Mouse (Mus musculus) C2C12 (cell line): Measurements from ENCODE around the gene C330021F23Rik. TPM values are rescaled to one million over a fixed set of nuclear protein-coding genes. Genes with fewer than 3 reads are reported as not detected.

Experiments used
- H3K27me3 ChIP-seq: one replicate; pipeline ENCODE4 v1.6.1; 2011; ENCODE audit not compliant: control insufficient read depth, insufficient read depth, insufficient read length
- H3K36me3 ChIP-seq: one replicate; pipeline ENCODE4 v1.6.1; 2011; ENCODE audit not compliant: control insufficient read depth, insufficient read depth
- H3K4me3 ChIP-seq: one replicate; pipeline ENCODE4 v1.5.1; 2011; ENCODE audit warnings: mild to moderate bottlenecking, control low read depth; ENCODE audit not compliant: poor library complexity, insufficient read depth, severe bottlenecking
- H3K79me2 ChIP-seq: one replicate; pipeline ENCODE4 v1.6.1; 2011; ENCODE audit not compliant: control insufficient read depth, insufficient read depth
- H3K79me3 ChIP-seq: one replicate; pipeline ENCODE4 v1.6.1; 2011; ENCODE audit warnings: low read depth, control low read depth
- H3ac ChIP-seq: one replicate; pipeline ENCODE3; 2011; ENCODE audit warnings: low read depth; ENCODE audit not compliant: control insufficient read depth, insufficient read length
- CEBPB ChIP-seq: IDR thresholded peaks from one replicate; pipeline ENCODE4 v1.6.1; 2011; ENCODE audit warnings: low read depth, mild to moderate bottlenecking, control low read depth, moderate library complexity
- FOSL1 ChIP-seq: IDR thresholded peaks from one replicate; pipeline ENCODE4 v1.8.0; 2011; ENCODE audit warnings: mild to moderate bottlenecking, low read length; ENCODE audit not compliant: poor library complexity, insufficient read depth, severe bottlenecking
- MAX ChIP-seq: IDR thresholded peaks from one replicate; pipeline ENCODE4 v1.6.1; 2011; ENCODE audit warnings: mild to moderate bottlenecking, control low read depth
- MYOD1 ChIP-seq: IDR thresholded peaks from one replicate; pipeline ENCODE4 v1.6.1; 2011; ENCODE audit warnings: low read depth; ENCODE audit not compliant: control insufficient read depth, insufficient read length
- MYOG ChIP-seq: IDR thresholded peaks from one replicate; pipeline ENCODE4 v1.6.1; 2011; ENCODE audit not compliant: control insufficient read depth, insufficient read length; ENCODE audit errors: extremely low read depth
- polyA plus RNA-seq: library from polyadenylated mRNA; unstranded; fragments of >200 nt; fragmentation: generic; extraction: Trizol; gene quantifications from one replicate; pipeline ENCODE4 v1.2.1, GENCODE M21; 2012; ENCODE audit warnings: missing spikeins

C330021F23Rik gene
- polyA plus RNA-seq, 1 experiment: not detected

DNA sequence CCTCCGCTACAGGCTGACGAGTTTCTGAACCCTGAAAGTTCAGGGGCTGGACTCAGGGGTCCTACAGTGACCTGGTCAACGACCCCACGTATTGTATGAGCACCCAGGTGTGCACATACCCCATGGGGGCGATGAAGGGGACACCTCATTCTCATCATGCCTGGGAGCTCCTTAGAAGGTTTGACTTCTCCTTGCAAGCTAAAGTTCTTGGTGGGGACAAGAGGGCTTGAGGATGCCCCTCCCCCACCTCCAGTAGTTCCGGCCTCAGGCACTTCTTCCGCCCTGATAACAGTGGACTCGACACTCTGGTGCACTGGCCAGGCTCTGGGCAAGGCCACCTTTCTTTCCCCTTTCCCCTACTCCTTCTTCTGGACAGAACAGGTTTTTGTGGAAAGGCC is 63.7 kb downstream of the C330021F23Rik start:
- TF ChIP-seq MAX (no peak), MYOD1 (no peak), MYOG (no peak), CEBPB (no peak), FOSL1 (no peak)
- H3K27me3 ChIP-seq: peaks cover 15% of the 10 kb centered on the region
- H3K79me3 ChIP-seq: no peaks in the 10 kb centered on the region
- H3K79me2 ChIP-seq: no peaks in the 10 kb centered on the region
- H3ac ChIP-seq: peak overlapping the region; percentile 55
- no peaks in the 10 kb centered on the region for H3K36me3 ChIP-seq
- H3K4me3 ChIP-seq: peak overlapping the region; percentile 34

Other genes starting within 250 kb of the C330021F23Rik start
- gene A430078G23Rik, start 214.6 kb upstream of the C330021F23Rik start, polyA plus RNA-seq: not detected
- 18.4 TPM for gene Arhgef18, start 175.0 kb upstream of the C330021F23Rik start, polyA plus RNA-seq
- gene Pex11g, start 100.3 kb upstream of the C330021F23Rik start, polyA plus RNA-seq: 1.5 TPM
- gene Tex45, start 97.1 kb upstream of the C330021F23Rik start, polyA plus RNA-seq: not detected
- gene Zfp358, start 74.9 kb upstream of the C330021F23Rik start, polyA plus RNA-seq: 30.6 TPM
- gene Mcoln1, start 67.5 kb upstream of the C330021F23Rik start, polyA plus RNA-seq: 38.7 TPM
- gene Pnpla6, start 52.6 kb upstream of the C330021F23Rik start, polyA plus RNA-seq: 18.6 TPM
- 0.19 TPM for gene Camsap3, start 19.3 kb downstream of the C330021F23Rik start, polyA plus RNA-seq
- gene Xab2, start 53.3 kb downstream of the C330021F23Rik start, polyA plus RNA-seq: 38.2 TPM
- 55.4 TPM for gene Pet100, start 53.6 kb downstream of the C330021F23Rik start, polyA plus RNA-seq
- gene Pcp2, start 57.6 kb downstream of the C330021F23Rik start, polyA plus RNA-seq: 0.70 TPM
- gene Stxbp2, start 63.0 kb downstream of the C330021F23Rik start, polyA plus RNA-seq: 8.9 TPM
- gene Retn, start 87.8 kb downstream of the C330021F23Rik start, polyA plus RNA-seq: not detected
- not detected for gene Mcemp1, start 97.8 kb downstream of the C330021F23Rik start, polyA plus RNA-seq
- 0.95 TPM for gene Fcor, start 104.4 kb downstream of the C330021F23Rik start, polyA plus RNA-seq
- 36.7 TPM for gene Trappc5, start 108.3 kb downstream of the C330021F23Rik start, polyA plus RNA-seq
- 0.01 TPM for gene Fcer2a, start 126.2 kb downstream of the C330021F23Rik start, polyA plus RNA-seq
- not detected for gene Clec4g, start 152.7 kb downstream of the C330021F23Rik start, polyA plus RNA-seq
- not detected for gene Cd209a, start 181.0 kb downstream of the C330021F23Rik start, polyA plus RNA-seq